In the genomic region with DNA sequence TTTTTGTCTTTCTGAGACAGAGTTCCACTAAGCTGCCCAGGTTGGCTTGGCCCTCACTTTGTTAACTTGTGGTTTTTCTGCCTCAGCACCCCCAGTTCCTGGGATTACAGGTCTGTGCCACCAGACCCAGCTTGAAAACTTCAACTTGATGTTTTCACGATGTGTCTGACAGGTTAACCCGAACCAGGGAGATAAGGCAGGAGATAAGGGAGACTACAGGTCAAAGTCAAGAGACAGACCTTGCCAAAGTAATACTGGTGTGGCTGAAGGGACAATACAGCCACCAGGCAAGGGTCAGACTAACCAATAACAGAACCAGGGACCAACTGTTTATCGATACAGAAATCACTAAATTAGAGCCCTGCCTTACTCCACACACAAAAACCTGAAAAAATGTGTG, we compare ENCODE assay signal across 23 mouse cellular contexts. TPM values are rescaled to one million over a fixed set of nuclear protein-coding genes. Genes with fewer than 3 reads are reported as not detected.
A peak's percentile ranks its signal among the peaks of the same experiment; 100 is the strongest.
DNase-seq lines count a peak whose midpoint lies in the region; ATAC-seq lines count a peak whose summit lies in the region.
"Had no signal": no experiment of that assay in that cellular context is flagged by ENCODE, and none has a peak within 500 bp of the region (broad histone marks: within the 10 kb centered on the region; RNA-seq: fewer than 3 reads in every experiment).

No protein-coding gene starts in this region.

- no peaks in the 10 kb centered on the region for H3K9me3 ChIP-seq in intestine, embryonic 16.5 days (ENCODE audit: control insufficient read depth, low read length)
- H3K9me3 ChIP-seq in intestine, embryonic 15.5 days: no peaks in the 10 kb centered on the region
- no peaks in the 10 kb centered on the region for H3K9me3 ChIP-seq in liver, embryonic 11.5 days (ENCODE audit: control insufficient read depth, low read length)
- H3K9me3 ChIP-seq in liver, embryonic 15.5 days (replicated peaks): no peaks in the 10 kb centered on the region
- H3K9me3 ChIP-seq in hindbrain, embryonic 12.5 days (replicated peaks): no peaks in the 10 kb centered on the region
- H3K9me3 ChIP-seq: embryonic facial prominence, embryonic 13.5 days; embryonic facial prominence, embryonic 15.5 days; forebrain, embryonic 10.5 days; forebrain, embryonic 12.5 days had no signal

- peak; percentile 53; the same call in 1 of the 2 replicates for ATAC-seq in intestine, embryonic 16.5 days
- no peak for ATAC-seq in intestine, embryonic 15.5 days
- no peak for ATAC-seq in liver, embryonic 11.5 days (replicated peaks; ENCODE audit: low FRiP score)
- no peak for ATAC-seq in liver, embryonic 15.5 days (ENCODE audit: insufficient read depth)
- ATAC-seq in hindbrain, embryonic 12.5 days (ENCODE audit: low FRiP score): no peak
- ATAC-seq: forebrain, embryonic 14.5 days had no signal

- H3K4me2 ChIP-seq in intestine, embryonic 16.5 days (ENCODE audit: low read depth, low read length): no peak overlapping the region
- H3K4me2 ChIP-seq in intestine, embryonic 15.5 days (replicated peaks): no peak overlapping the region
- no peak overlapping the region for H3K4me2 ChIP-seq in liver, embryonic 11.5 days
- peak overlapping the region; percentile 4; the same call in 1 of the 2 replicates for H3K4me2 ChIP-seq in liver, embryonic 15.5 days
- no peak overlapping the region for H3K4me2 ChIP-seq in hindbrain, embryonic 12.5 days (replicated peaks)
- H3K4me2 ChIP-seq: embryonic facial prominence, embryonic 13.5 days; embryonic facial prominence, embryonic 15.5 days; forebrain, embryonic 12.5 days had no signal

- H3K36me3 ChIP-seq in intestine, embryonic 16.5 days (ENCODE audit: control insufficient read depth, insufficient read depth, low read length): no peaks in the 10 kb centered on the region
- no peaks in the 10 kb centered on the region for H3K36me3 ChIP-seq in intestine, embryonic 15.5 days
- no peaks in the 10 kb centered on the region for H3K36me3 ChIP-seq in liver, embryonic 11.5 days (ENCODE audit: control insufficient read depth, insufficient read depth, low read length)
- H3K36me3 ChIP-seq in liver, embryonic 15.5 days (replicated peaks): no peaks in the 10 kb centered on the region
- no peaks in the 10 kb centered on the region for H3K36me3 ChIP-seq in hindbrain, embryonic 12.5 days
- H3K36me3 ChIP-seq: embryonic facial prominence, embryonic 13.5 days; embryonic facial prominence, embryonic 15.5 days; forebrain, embryonic 10.5 days; forebrain, embryonic 12.5 days had no signal

- no peaks in the 10 kb centered on the region for H3K4me1 ChIP-seq in intestine, embryonic 16.5 days (ENCODE audit: control insufficient read depth, insufficient read depth, low read length)
- H3K4me1 ChIP-seq in intestine, embryonic 15.5 days (replicated peaks): no peaks in the 10 kb centered on the region
- H3K4me1 ChIP-seq in liver, embryonic 11.5 days (replicated peaks; ENCODE audit: control insufficient read depth, insufficient read depth, low read length): no peaks in the 10 kb centered on the region
- H3K4me1 ChIP-seq in liver, embryonic 15.5 days (replicated peaks): no peaks in the 10 kb centered on the region
- H3K4me1 ChIP-seq in hindbrain, embryonic 12.5 days: no peaks in the 10 kb centered on the region
- H3K4me1 ChIP-seq: embryonic facial prominence, embryonic 13.5 days; embryonic facial prominence, embryonic 15.5 days; forebrain, embryonic 10.5 days; forebrain, embryonic 12.5 days had no signal

- no peaks in the 10 kb centered on the region for H3K27me3 ChIP-seq in intestine, embryonic 16.5 days (replicated peaks; ENCODE audit: control insufficient read depth, insufficient read depth, low read length)
- no peaks in the 10 kb centered on the region for H3K27me3 ChIP-seq in intestine, embryonic 15.5 days (replicated peaks)
- H3K27me3 ChIP-seq in liver, embryonic 11.5 days (replicated peaks; ENCODE audit: control insufficient read depth, insufficient read depth, low read length): no peaks in the 10 kb centered on the region
- no peaks in the 10 kb centered on the region for H3K27me3 ChIP-seq in liver, embryonic 15.5 days
- H3K27me3 ChIP-seq in hindbrain, embryonic 12.5 days: no peaks in the 10 kb centered on the region
- H3K27me3 ChIP-seq: embryonic facial prominence, embryonic 13.5 days; embryonic facial prominence, embryonic 15.5 days; forebrain, embryonic 12.5 days had no signal

- H3K27ac ChIP-seq in intestine, embryonic 16.5 days (ENCODE audit: low read length): no peak overlapping the region
- no peak overlapping the region for H3K27ac ChIP-seq in intestine, embryonic 15.5 days
- no peak overlapping the region; the same call in 1 of the 2 replicates for H3K27ac ChIP-seq in liver, embryonic 11.5 days (ENCODE audit: low read depth, low read length)
- H3K27ac ChIP-seq in liver, embryonic 15.5 days (replicated peaks): no peak overlapping the region
- no peak overlapping the region for H3K27ac ChIP-seq in hindbrain, embryonic 12.5 days
- H3K27ac ChIP-seq: embryonic facial prominence, embryonic 13.5 days; embryonic facial prominence, embryonic 15.5 days; forebrain, embryonic 10.5 days; forebrain, embryonic 12.5 days had no signal

- H3K4me3 ChIP-seq in intestine, embryonic 16.5 days (ENCODE audit: low read length): no peak overlapping the region
- no peak overlapping the region for H3K4me3 ChIP-seq in intestine, embryonic 15.5 days (replicated peaks)
- H3K4me3 ChIP-seq in liver, embryonic 11.5 days (ENCODE audit: low read depth, low read length): no peak overlapping the region
- no peak overlapping the region for H3K4me3 ChIP-seq in liver, embryonic 15.5 days (replicated peaks)
- H3K4me3 ChIP-seq in hindbrain, embryonic 12.5 days: no peak overlapping the region
- H3K4me3 ChIP-seq: embryonic facial prominence, embryonic 13.5 days; embryonic facial prominence, embryonic 15.5 days; erythroblast, embryonic 14.5 days; forebrain, embryonic 10.5 days; forebrain, embryonic 12.5 days had no signal

- no peak overlapping the region for H3K9ac ChIP-seq in intestine, embryonic 16.5 days (ENCODE audit: low read depth, low read length)
- no peak overlapping the region for H3K9ac ChIP-seq in intestine, embryonic 15.5 days
- H3K9ac ChIP-seq in liver, embryonic 11.5 days (ENCODE audit: low read depth, low read length): no peak overlapping the region
- H3K9ac ChIP-seq in liver, embryonic 15.5 days: no peak overlapping the region
- no peak overlapping the region for H3K9ac ChIP-seq in hindbrain, embryonic 12.5 days
- H3K9ac ChIP-seq: embryonic facial prominence, embryonic 13.5 days; embryonic facial prominence, embryonic 15.5 days; forebrain, embryonic 12.5 days had no signal

- peak; percentile 23 for DNase-seq in liver, embryonic 11.5 days (ENCODE audit: low spot score)
- DNase-seq in liver: no peak
- DNase-seq in gastrocnemius, postnatal 25 days: no peak
- DNase-seq: adrenal gland, adult 2 months; adrenal gland, postnatal 10 days; adrenal gland, postnatal 25 days; cerebellum, adult 11 months; cerebellum, adult 18-20 months; cerebellum, adult 8-10 months; cerebellum, adult 9-11 months; cerebellum, postnatal 14 days; cerebellum, postnatal 36 days; embryo, embryonic 11 days had no signal

- 48% methylated on average over 3 of the region's 3 CpGs for WGBS in intestine, embryonic 16.5 days
- 43% methylated on average over 3 of the region's 3 CpGs for WGBS in intestine, embryonic 15.5 days
- WGBS in liver, embryonic 11.5 days: 43% methylated on average over 3 of the region's 3 CpGs
- WGBS in liver, embryonic 15.5 days (ENCODE audit: insufficient replicate concordance): 38% methylated on average over 3 of the region's 3 CpGs
- 80% methylated on average over 3 of the region's 3 CpGs for WGBS in hindbrain, embryonic 12.5 days

RNA-seq across cellular contexts. Expression of a gene that starts 11.9 kb away (rescaled TPM):
- 3.3 and 3.5 TPM in 2 replicates for polyA plus RNA-seq in intestine, embryonic 16.5 days (2015; fragmentation: Nextera tagmentation; extraction: Ambion mirVana)
- 3.5 and 4.5 TPM in 2 replicates for polyA plus RNA-seq in intestine, embryonic 15.5 days (2015; fragmentation: Nextera tagmentation; extraction: Ambion mirVana)
- 4.1 and 4.9 TPM in 2 replicates for polyA plus RNA-seq in liver, embryonic 11.5 days (2014; fragmentation: Nextera tagmentation; extraction: Ambion mirVana)
- 0.94 and 1.1 TPM in 2 replicates for polyA plus RNA-seq in liver, embryonic 15.5 days (2015; fragmentation: Nextera tagmentation; extraction: Ambion mirVana)
- total RNA-seq in gastrocnemius, postnatal 25 days (2021): 1 to 10 TPM; 5.6 to 6.8 TPM
- polyA plus RNA-seq in hindbrain, embryonic 12.5 days (2016; fragmentation: Nextera tagmentation; extraction: Ambion mirVana): 15.8 and 20.5 TPM in 2 replicates

RNA-seq across cellular contexts. Expression of a gene that starts 50.9 kb away (rescaled TPM):
- 9.7 and 10.6 TPM in 2 replicates for polyA plus RNA-seq in intestine, embryonic 16.5 days (2015; fragmentation: Nextera tagmentation; extraction: Ambion mirVana)
- 10.3 and 10.4 TPM in 2 replicates for polyA plus RNA-seq in intestine, embryonic 15.5 days (2015; fragmentation: Nextera tagmentation; extraction: Ambion mirVana)
- 9.2 and 15.2 TPM in 2 replicates for polyA plus RNA-seq in liver, embryonic 11.5 days (2014; fragmentation: Nextera tagmentation; extraction: Ambion mirVana)
- polyA plus RNA-seq in liver, embryonic 15.5 days (2015; fragmentation: Nextera tagmentation; extraction: Ambion mirVana): 5.1 and 5.2 TPM in 2 replicates
- total RNA-seq in gastrocnemius, postnatal 25 days (2021): 10 to 100 TPM; 10.5 TPM
- 21.6 and 22.2 TPM in 2 replicates for polyA plus RNA-seq in hindbrain, embryonic 12.5 days (2016; fragmentation: Nextera tagmentation; extraction: Ambion mirVana)

RNA-seq across cellular contexts. Expression of a gene that starts 53.0 kb away (rescaled TPM):
- 0.65 and 0.86 TPM in 2 replicates for polyA plus RNA-seq in intestine, embryonic 16.5 days (2015; fragmentation: Nextera tagmentation; extraction: Ambion mirVana)
- polyA plus RNA-seq in intestine, embryonic 15.5 days (2015; fragmentation: Nextera tagmentation; extraction: Ambion mirVana): 0.97 and 1.1 TPM in 2 replicates
- 0.29 and 0.30 TPM in 2 replicates for polyA plus RNA-seq in liver, embryonic 11.5 days (2014; fragmentation: Nextera tagmentation; extraction: Ambion mirVana)
- 0.17 and 0.31 TPM in 2 replicates for polyA plus RNA-seq in liver, embryonic 15.5 days (2015; fragmentation: Nextera tagmentation; extraction: Ambion mirVana)
- total RNA-seq in gastrocnemius, postnatal 25 days (2021): 1 to 10 TPM; 4.4 to 5.1 TPM
- 8.0 and 8.2 TPM in 2 replicates for polyA plus RNA-seq in hindbrain, embryonic 12.5 days (2016; fragmentation: Nextera tagmentation; extraction: Ambion mirVana)
- polyA plus RNA-seq: erythroblast, embryonic 14.5 days had no signal
